Mouse (Mus musculus): ENCODE data around the gene Tob2.

Gene Tob2

DNA sequence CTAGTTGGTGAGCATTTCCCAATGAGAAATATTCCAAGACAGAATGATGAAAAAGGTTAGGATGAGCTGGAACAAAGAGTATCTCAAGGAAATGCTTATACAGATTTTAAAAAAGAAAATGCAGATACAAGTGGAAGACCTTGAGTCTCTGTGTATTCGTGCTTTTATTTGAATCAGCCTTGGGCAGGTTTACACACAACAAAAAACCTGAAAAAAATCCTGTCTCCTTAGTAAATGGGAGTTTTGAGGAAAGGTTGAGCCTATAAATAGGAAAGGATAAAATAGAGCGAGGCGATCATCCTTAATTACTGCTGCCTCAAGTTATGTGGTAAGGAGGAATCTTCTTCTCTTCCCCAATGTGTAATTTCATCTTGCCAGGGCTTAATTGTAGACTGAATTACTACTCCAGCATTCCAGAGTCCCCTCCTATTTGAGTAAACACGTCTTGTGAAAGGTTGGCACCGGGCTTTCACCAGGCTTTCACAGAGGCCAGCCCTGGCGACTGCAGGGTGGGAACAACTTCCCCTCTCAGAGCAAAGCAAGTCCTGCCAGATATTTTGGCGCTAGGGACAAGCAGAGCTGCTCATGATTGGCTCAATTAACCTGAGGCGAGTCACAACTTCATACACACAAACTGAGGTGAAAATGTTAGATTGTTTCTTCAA is 2.0 kb upstream of the Tob2 start:
- no peak for DNase-seq (ENCODE audit: extremely low spot score, low read depth, low spot score)

GRCm38 (mm10) chr15:81859330-81860255 is 997 bp upstream of the Tob2 start:
- peak; percentile 49 for DNase-seq (ENCODE audit: extremely low spot score, low read depth, low spot score)

DNA sequence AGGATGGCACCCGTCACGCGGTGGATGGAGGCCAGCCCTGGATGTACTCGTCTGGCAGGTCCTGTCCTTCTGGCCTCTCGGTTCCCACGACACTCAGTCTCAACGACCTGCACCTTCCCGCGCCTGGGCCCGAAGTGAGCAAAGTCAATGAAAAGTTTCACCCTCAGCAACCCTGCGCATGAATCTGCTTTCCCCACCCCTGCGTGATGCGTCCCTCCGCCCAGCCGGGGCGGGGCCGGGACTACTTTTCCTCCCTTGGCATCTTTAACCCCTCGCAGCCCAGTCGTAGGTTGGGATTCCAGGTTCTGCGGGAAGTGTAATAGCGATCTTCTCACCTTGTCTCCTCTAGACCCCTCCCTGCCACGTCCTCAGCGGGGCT is 469 bp downstream of the Tob2 start:
- peak; percentile 84 for DNase-seq (ENCODE audit: extremely low spot score, low read depth, low spot score)

DNA sequence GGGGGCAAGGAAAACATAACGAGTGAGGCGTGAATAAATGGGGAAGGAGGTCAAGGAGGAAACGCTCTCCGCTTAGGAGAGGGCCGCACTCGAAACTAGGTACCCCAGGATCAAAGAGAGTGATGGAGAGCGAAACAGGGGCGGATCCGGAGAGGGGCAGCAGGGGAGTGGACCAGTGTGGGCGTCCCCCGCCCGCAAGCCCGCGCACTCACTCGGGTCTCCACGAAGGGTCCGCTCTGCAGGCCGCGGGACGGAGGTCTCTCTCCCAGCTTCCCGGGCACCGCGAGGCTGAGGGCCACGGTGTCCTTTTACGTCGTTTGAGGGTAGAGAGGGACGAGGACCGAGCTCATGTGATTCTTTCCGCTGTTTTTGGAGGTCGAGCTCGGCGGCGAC is 876 bp downstream of the Tob2 start:
- DNase-seq (ENCODE audit: extremely low spot score, low read depth, low spot score) = no peak

DNA sequence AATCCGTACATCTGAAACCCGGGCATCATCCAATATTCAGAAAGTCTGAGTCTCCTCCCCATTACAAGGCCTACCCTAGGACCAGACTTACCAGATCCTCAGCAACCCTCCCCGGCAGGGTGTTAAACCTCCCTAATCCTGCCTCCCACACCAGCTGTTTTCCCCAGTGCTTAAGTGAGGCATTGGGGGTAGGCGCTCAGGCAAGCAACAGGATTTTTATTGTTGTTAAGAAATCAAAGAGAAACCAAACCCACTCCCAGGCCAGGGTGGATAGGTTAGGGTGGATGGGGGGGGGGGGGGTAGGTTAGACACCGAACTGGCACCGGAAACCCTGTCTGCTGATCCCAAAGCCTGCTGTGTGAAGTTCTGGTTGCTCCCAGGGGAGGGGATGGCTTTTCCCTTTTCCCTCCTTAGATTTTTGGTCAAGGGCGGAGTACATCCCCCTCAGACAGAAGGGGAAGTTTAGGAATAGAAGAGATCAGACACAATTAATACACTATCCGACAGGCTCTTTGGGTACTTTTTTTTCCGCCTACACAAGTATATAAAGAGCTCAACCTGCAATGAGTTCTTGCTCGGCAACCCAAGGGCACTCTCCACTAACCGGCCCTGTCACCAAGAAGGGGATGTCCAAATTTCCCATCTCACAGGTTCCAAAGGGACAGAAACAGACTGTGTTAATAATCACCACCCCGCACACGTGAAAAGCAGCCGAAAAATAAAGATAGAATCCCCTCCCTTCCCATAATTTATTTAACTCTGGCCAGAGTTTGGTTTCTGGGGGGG is 1.5 kb downstream of the Tob2 start:
- DNase-seq (ENCODE audit: extremely low spot score, low read depth, low spot score) = no peak

DNA sequence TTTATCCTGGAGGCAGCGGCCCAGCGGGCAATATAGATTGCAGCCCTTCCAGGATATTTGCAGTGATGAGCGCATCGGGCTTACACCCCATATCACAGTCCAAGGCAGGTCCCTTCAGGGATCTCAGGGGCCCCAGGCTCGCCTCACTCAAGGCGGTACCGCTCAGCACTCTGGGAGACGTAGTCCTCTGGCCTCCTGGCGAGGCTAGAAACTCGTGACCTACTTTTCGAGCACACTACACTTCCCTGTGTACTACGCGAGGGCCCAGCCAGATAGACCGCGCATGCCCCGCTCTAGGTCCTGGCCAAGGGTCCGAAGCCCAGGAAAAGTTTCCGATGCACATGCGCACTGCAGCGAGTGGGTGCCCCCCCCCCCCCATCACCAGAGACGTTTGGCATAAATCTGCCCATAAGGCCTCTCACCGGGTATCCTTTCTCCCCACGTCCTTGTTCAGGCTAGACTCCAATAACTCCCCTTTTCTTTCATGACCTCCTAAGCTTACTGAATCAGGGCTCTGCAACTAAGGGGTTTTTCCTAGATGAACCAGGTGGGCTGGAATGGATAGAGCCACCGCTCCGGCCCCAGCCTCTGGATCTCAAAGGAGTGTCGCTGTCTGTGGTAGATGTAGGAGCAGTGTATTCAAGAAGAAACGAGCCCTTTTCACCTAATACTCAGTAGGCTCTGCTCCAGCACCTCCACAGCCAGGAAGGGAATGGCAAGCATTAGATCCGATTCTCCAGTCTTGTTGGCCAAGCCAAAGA is 2.4 kb downstream of the Tob2 start:
- peak; percentile 76 for DNase-seq (ENCODE audit: extremely low spot score, low read depth, low spot score)

- DNase-seq (ENCODE audit: extremely low spot score, low read depth, low spot score) = no peak
These were observed 5.5 kb downstream of the Tob2 start for GRCm38 (mm10) chr15:81853081-81853480.

GRCm38 (mm10) chr15:81852411-81853000 is 6.1 kb downstream of the Tob2 start:
- DNase-seq (ENCODE audit: extremely low spot score, low read depth, low spot score) = no peak

GRCm38 (mm10) chr15:81851375-81851774 is 7.2 kb downstream of the Tob2 start:
- DNase-seq (ENCODE audit: extremely low spot score, low read depth, low spot score) = no peak

GRCm38 (mm10) chr15:81850718-81851117 is 7.9 kb downstream of the Tob2 start:
- DNase-seq (ENCODE audit: extremely low spot score, low read depth, low spot score) = no peak

- no peak for DNase-seq (ENCODE audit: extremely low spot score, low read depth, low spot score)
These were observed 9.5 kb downstream of the Tob2 start for GRCm38 (mm10) chr15:81849104-81849503.

GRCm38 (mm10) chr15:81848301-81848700 is 10.3 kb downstream of the Tob2 start:
- no peak for DNase-seq (ENCODE audit: extremely low spot score, low read depth, low spot score)

- no peak for DNase-seq (ENCODE audit: extremely low spot score, low read depth, low spot score)
These were observed 10.7 kb downstream of the Tob2 start for GRCm38 (mm10) chr15:81847861-81848260.

- no peak for DNase-seq (ENCODE audit: extremely low spot score, low read depth, low spot score)
These were observed 11.4 kb downstream of the Tob2 start for GRCm38 (mm10) chr15:81847161-81847560.

- no peak for DNase-seq (ENCODE audit: extremely low spot score, low read depth, low spot score)
These were observed 11.8 kb downstream of the Tob2 start for GRCm38 (mm10) chr15:81846755-81847154.

GRCm38 (mm10) chr15:81845724-81846123 is 12.9 kb downstream of the Tob2 start:
- no peak for DNase-seq (ENCODE audit: extremely low spot score, low read depth, low spot score)

DNA sequence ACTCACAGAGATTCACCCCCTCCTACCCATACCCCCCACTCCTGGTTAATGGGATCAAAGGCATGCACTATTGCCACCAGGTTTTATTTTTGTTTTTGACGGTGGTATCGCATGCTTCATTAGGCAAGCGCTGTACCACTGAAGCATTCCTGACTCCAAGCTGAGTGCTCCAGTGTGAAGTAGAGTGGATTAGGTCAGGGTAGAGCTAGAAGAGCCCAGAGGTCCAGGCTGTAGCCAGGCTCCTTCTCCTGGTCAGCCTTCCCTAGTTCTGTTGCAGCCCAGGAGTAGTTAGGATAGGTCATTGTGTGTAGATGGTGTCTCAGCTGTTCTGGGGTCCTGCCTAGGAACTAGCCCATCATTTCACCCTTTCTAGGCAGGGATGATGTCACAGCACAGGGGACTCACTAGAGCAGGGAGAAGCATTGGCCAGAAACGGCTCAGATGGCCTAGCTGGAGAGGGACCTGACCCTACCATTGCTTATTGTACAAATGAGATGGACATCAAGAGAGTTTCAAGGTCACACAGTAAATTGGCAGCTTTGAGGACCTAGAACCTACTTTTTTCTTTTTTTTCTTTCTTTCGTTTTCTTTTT is 13.5 kb downstream of the Tob2 start:
- no peak for DNase-seq (ENCODE audit: extremely low spot score, low read depth, low spot score)

DNA sequence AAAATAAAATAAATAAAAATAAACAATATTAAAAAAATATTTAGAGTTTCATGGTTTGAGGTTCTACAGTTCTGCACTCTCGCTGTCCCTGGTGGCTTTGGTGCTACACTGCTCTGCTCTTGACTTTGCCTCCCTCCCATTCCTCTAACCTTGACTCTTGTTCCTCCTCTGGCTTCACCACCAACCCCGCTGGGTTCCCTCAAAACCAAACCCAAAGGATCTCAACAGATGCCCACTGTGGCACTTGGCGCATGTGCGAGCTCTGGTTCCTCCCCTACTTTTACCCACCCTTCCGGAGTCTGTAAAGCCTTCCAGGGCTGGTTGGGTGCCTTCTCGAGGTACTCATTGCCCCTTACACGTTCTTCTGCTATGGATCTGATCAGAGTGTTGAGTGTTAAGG is 16.3 kb downstream of the Tob2 start:
- no peak for DNase-seq (ENCODE audit: extremely low spot score, low read depth, low spot score)

DNA sequence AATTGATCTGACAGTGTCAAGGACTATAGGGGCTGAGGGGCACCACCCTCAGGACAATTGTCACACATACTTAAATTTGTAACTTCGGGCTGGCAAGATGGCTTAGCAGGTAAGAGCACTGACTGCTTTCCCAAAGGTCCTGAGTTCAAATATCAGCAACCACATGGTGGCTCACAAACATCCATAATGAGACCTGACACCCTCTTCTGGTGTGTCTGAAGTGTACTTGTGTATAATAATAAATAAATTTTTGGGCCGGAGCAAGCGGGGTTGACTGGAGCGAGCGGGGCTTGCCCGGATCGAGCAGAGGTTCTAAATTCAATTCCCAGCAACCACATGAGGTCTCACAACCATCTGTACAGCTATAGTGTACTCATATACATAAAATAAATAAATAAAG is 18.3 kb downstream of the Tob2 start:
- no peak for DNase-seq (ENCODE audit: extremely low spot score, low read depth, low spot score)

- DNase-seq (ENCODE audit: extremely low spot score, low read depth, low spot score) = no peak
These were observed 19.0 kb downstream of the Tob2 start for GRCm38 (mm10) chr15:81839634-81840033.

All from hindlimb bud, embryonic 11.5 days (tissue).